Mouse (Mus musculus) macrophage (primary cell): Measurements from ENCODE around the gene Pgpep1. TPM values are rescaled to one million over a fixed set of nuclear protein-coding genes. Genes with fewer than 3 reads are reported as not detected.

Experiments used
- H3K27ac ChIP-seq: fragments of 350-480 bp; formaldehyde crosslinking; 2 replicates; pipeline ENCODE4 v1.9.0; 2021
- H3K36me3 ChIP-seq: fragments of 350-480 bp; formaldehyde crosslinking; 2 replicates; pipeline ENCODE4 v1.9.0; 2021; ENCODE audit errors: inconsistent target
- H3K4me3 ChIP-seq: fragments of 350-480 bp; formaldehyde crosslinking; 2 replicates; pipeline ENCODE4 v1.9.0; 2021; ENCODE audit errors: inconsistent target
- H3K79me2 ChIP-seq: fragments of 350-480 bp; formaldehyde crosslinking; 2 replicates; pipeline ENCODE4 v1.9.0; 2021; ENCODE audit errors: inconsistent target
- WGBS: methylation state at CpG from one replicate; pipeline ENCODE4 v1.1.7; 2026; ENCODE audit warnings: inconsistent platforms; ENCODE audit not compliant: missing documents; 5-methylcytosine and 5-hydroxymethylcytosine counted together
- polyA plus RNA-seq: library from polyadenylated mRNA; stranded (reverse); fragments of 250-400 nt; gene quantifications from 3 replicates; pipeline ENCODE4 v1.2.4, GENCODE M21; 2018; ENCODE audit warnings: inconsistent platforms

The Pgpep1 gene
- polyA plus RNA-seq, 1 experiment from 2014 or later: 57.8 TPM

GRCm38 (mm10) chr8:70697366-70698250 is 37.4 kb upstream of the Pgpep1 start:
- H3K4me3 ChIP-seq: peak overlapping the region; percentile 27; the same call in 1 of the 2 replicates
- no peaks in the 10 kb centered on the region; the same call in 1 of the 2 replicates for H3K79me2 ChIP-seq
- 81% methylated on average over 12 of the region's 12 CpGs for WGBS
- peak overlapping the region; percentile 37 for H3K27ac ChIP-seq
- no peaks in the 10 kb centered on the region for H3K36me3 ChIP-seq

- Histone ChIP-seq H3K27ac (0 out of 2 replicates have a peak overlapping the region, but pooled peaks have one; percentile 7), H3K36me3 (no peaks in the 10 kb centered on the region), H3K79me2 (no peaks in the 10 kb centered on the region; the same call in 1 of the 2 replicates), H3K4me3 (no peak overlapping the region)
- 91% methylated on average over 4 of the region's 4 CpGs for WGBS
These were observed 36.8 kb upstream of the Pgpep1 start for GRCm38 (mm10) chr8:70696946-70697345.

GRCm38 (mm10) chr8:70696019-70696885 is 36.1 kb upstream of the Pgpep1 start:
- H3K79me2 ChIP-seq: no peaks in the 10 kb centered on the region; the same call in 1 of the 2 replicates
- no peaks in the 10 kb centered on the region for H3K36me3 ChIP-seq
- no peak overlapping the region for H3K4me3 ChIP-seq
- peak overlapping the region; percentile 34 for H3K27ac ChIP-seq
- 16% methylated on average over 30 of the region's 31 CpGs for WGBS

GRCm38 (mm10) chr8:70695318-70696018 is 35.3 kb upstream of the Pgpep1 start:
- H3K4me3 ChIP-seq: no peak overlapping the region
- no peaks in the 10 kb centered on the region for H3K79me2 ChIP-seq
- peak overlapping the region; percentile 34 for H3K27ac ChIP-seq

GRCm38 (mm10) chr8:70693636-70694035 is 33.4 kb upstream of the Pgpep1 start:
- no peaks in the 10 kb centered on the region for H3K79me2 ChIP-seq
- H3K4me3 ChIP-seq: no peak overlapping the region
- H3K36me3 ChIP-seq: no peaks in the 10 kb centered on the region
- WGBS: 26% methylated on average over 5 of the region's 5 CpGs
- no peak overlapping the region for H3K27ac ChIP-seq

More at GRCm38 (mm10) chr8:70695318-70696018, 35.3 kb upstream of the Pgpep1 start:
- no peaks in the 10 kb centered on the region for H3K36me3 ChIP-seq
- WGBS: 25% methylated on average over 32 of the region's 32 CpGs

GRCm38 (mm10) chr8:70691727-70692231 is 31.6 kb upstream of the Pgpep1 start:
- Histone ChIP-seq H3K79me2 (no peaks in the 10 kb centered on the region), H3K27ac (no peak overlapping the region), H3K36me3 (no peaks in the 10 kb centered on the region), H3K4me3 (no peak overlapping the region)
- WGBS: 68% methylated on average over 18 of the region's 20 CpGs

GRCm38 (mm10) chr8:70691230-70691629 is 31.0 kb upstream of the Pgpep1 start:
- WGBS: 96% methylated on average over 4 of the region's 4 CpGs
- Histone ChIP-seq H3K4me3 (no peak overlapping the region), H3K27ac (no peak overlapping the region), H3K36me3 (no peaks in the 10 kb centered on the region), H3K79me2 (no peaks in the 10 kb centered on the region)

GRCm38 (mm10) chr8:70689892-70690390 is 29.8 kb upstream of the Pgpep1 start:
- H3K4me3 ChIP-seq: no peak overlapping the region
- no peak overlapping the region for H3K27ac ChIP-seq
- no peaks in the 10 kb centered on the region for H3K36me3 ChIP-seq
- H3K79me2 ChIP-seq: no peaks in the 10 kb centered on the region
- 88% methylated on average over 5 of the region's 5 CpGs for WGBS

GRCm38 (mm10) chr8:70688136-70688535 is 27.9 kb upstream of the Pgpep1 start:
- 97% methylated on average over 2 of the region's 3 CpGs for WGBS
- Histone ChIP-seq H3K79me2 (no peaks in the 10 kb centered on the region), H3K4me3 (no peak overlapping the region), H3K27ac (no peak overlapping the region), H3K36me3 (no peaks in the 10 kb centered on the region)

GRCm38 (mm10) chr8:70687576-70687975 is 27.4 kb upstream of the Pgpep1 start:
- 90% methylated on average over 8 of the region's 8 CpGs for WGBS
- Histone ChIP-seq H3K79me2 (no peaks in the 10 kb centered on the region), H3K27ac (no peak overlapping the region), H3K36me3 (no peaks in the 10 kb centered on the region), H3K4me3 (no peak overlapping the region)

GRCm38 (mm10) chr8:70684291-70684690 is 24.1 kb upstream of the Pgpep1 start:
- 90% methylated on average over 7 of the region's 7 CpGs for WGBS
- no peak overlapping the region for H3K27ac ChIP-seq
- H3K4me3 ChIP-seq: no peak overlapping the region
- no peaks in the 10 kb centered on the region for H3K79me2 ChIP-seq
- no peaks in the 10 kb centered on the region for H3K36me3 ChIP-seq

- Histone ChIP-seq H3K27ac (no peak overlapping the region), H3K36me3 (no peaks in the 10 kb centered on the region), H3K79me2 (no peaks in the 10 kb centered on the region), H3K4me3 (no peak overlapping the region)
- 50% methylated on average over 3 of the region's 3 CpGs for WGBS
These were observed 22.5 kb upstream of the Pgpep1 start for GRCm38 (mm10) chr8:70682692-70683091.

- Histone ChIP-seq H3K79me2 (no peaks in the 10 kb centered on the region), H3K4me3 (no peak overlapping the region), H3K36me3 (no peaks in the 10 kb centered on the region), H3K27ac (no peak overlapping the region)
- WGBS: 84% methylated on average over 15 of the region's 19 CpGs
These were observed 22.0 kb upstream of the Pgpep1 start for GRCm38 (mm10) chr8:70682193-70682592.

- WGBS: 91% methylated on average over 3 of the region's 3 CpGs
- peaks cover 2% of the 10 kb centered on the region; the same call in 1 of the 2 replicates for H3K79me2 ChIP-seq
- H3K27ac ChIP-seq: no peak overlapping the region
- no peaks in the 10 kb centered on the region for H3K36me3 ChIP-seq
- no peak overlapping the region for H3K4me3 ChIP-seq
These were observed 21.2 kb upstream of the Pgpep1 start for GRCm38 (mm10) chr8:70681410-70681809.
